Mouse (Mus musculus): ENCODE measurements around the gene Dnaic1.

- TF ChIP-seq CTCF (IDR thresholded peaks at IDR 0.05; ENCODE audit: borderline replicate concordance, control insufficient read depth, extremely low read depth, insufficient read depth, low read length, poor library complexity) = no peak
- TF ChIP-seq POLR2A (IDR thresholded peaks at IDR 0.05; ENCODE audit: control insufficient read depth, extremely low read depth, insufficient read depth, low read length, poor library complexity) = no peak
Observed at GRCm38 (mm10) chr4:41631390-41631789, 61.8 kb downstream of the Dnaic1 start.

Data from thymus, adult 2 months (tissue).